Mouse (Mus musculus) embryonic facial prominence, embryonic 14.5 days (tissue): ENCODE measurements around the gene Smad3. TPM values are rescaled to one million over a fixed set of nuclear protein-coding genes. Genes with fewer than 3 reads are reported as not detected.

Source experiments
- ATAC-seq: fragments of 200-750 bp; cut with Nextera tagmentation; 2 replicates; pipeline ENCODE4 v1.8.0; 2017; ENCODE audit warnings: low read depth, moderate number of reproducible peaks, moderate TSS enrichment
- DNase-seq: peaks from one replicate; pipeline ENCODE4 v3.0.0-alpha.2; 2015; ENCODE audit warnings: low spot score
- H3K27ac ChIP-seq: fragments of 300-500 bp; sonication (generic); replicated peaks from 2 replicates; pipeline ENCODE4 v1.5.1; 2014; ENCODE audit warnings: low read depth, mild to moderate bottlenecking, low read length, moderate library complexity
- H3K27me3 ChIP-seq: fragments of 300-500 bp; sonication (generic); replicated peaks from 2 replicates; pipeline ENCODE4 v1.6.1; 2014; ENCODE audit warnings: low read length; ENCODE audit not compliant: control insufficient read depth, insufficient read depth
- H3K36me3 ChIP-seq: fragments of 300-500 bp; sonication (generic); 2 replicates; pipeline ENCODE4 v1.6.1; 2014; ENCODE audit warnings: low read length, mixed read lengths; ENCODE audit not compliant: control insufficient read depth, insufficient read depth
- H3K4me1 ChIP-seq: fragments of 300-500 bp; sonication (generic); 2 replicates; pipeline ENCODE4 v1.6.1; 2014; ENCODE audit warnings: antibody characterized with exemption, low read length; ENCODE audit not compliant: control insufficient read depth, insufficient read depth
- H3K4me2 ChIP-seq: fragments of 300-500 bp; sonication (generic); 2 replicates; pipeline ENCODE4 v1.6.1; 2014; ENCODE audit warnings: low read depth, mild to moderate bottlenecking, low read length, moderate library complexity, mixed read lengths
- H3K4me3 ChIP-seq: fragments of 300-500 bp; sonication (generic); 2 replicates; pipeline ENCODE4 v1.5.1; 2014; ENCODE audit warnings: low read depth, mild to moderate bottlenecking, low read length
- H3K9ac ChIP-seq: fragments of 300-500 bp; sonication (generic); 2 replicates; pipeline ENCODE4 v1.6.1; 2014; ENCODE audit warnings: low read depth, mild to moderate bottlenecking, low read length, moderate library complexity, mixed read lengths
- H3K9me3 ChIP-seq: fragments of 300-500 bp; sonication (generic); 2 replicates; pipeline ENCODE4 v1.6.1; 2016; ENCODE audit warnings: low read length; ENCODE audit not compliant: control insufficient read depth
- WGBS: fragments of 180-500 bp; shearing (Covaris S2); extraction: QIAGEN DNeasy Blood & Tissue Kit; methylation state at CpG from one replicate; pipeline ENCODE4 v1.1.7; 2014; 5-methylcytosine and 5-hydroxymethylcytosine counted together
- polyA plus RNA-seq: library from polyadenylated mRNA; unstranded; fragments of >200 nt; fragmentation: Nextera tagmentation; extraction: Ambion mirVana; gene quantifications from 2 replicates; pipeline ENCODE4 v1.2.1, GENCODE M21; 2014

The Smad3 gene
- polyA plus RNA-seq, 1 experiment from 2014 or later = 17.0 TPM

GRCm38 (mm10) chr9:63754039-63754438 lies 3.8 kb downstream of the Smad3 start:
- peak overlapping the region; percentile 80; the same call in 1 of the 2 replicates for H3K4me3 ChIP-seq
- H3K27ac ChIP-seq = no peak overlapping the region
- ATAC-seq = no peak
- 0 out of 2 replicates have a peak, but pooled peaks cover 4% of the 10 kb centered on the region for H3K36me3 ChIP-seq
- no peak for DNase-seq
- WGBS = 66% methylated on average over 5 of the region's 5 CpGs
- peaks cover 58% of the 10 kb centered on the region for H3K4me1 ChIP-seq
- no peaks in the 10 kb centered on the region for H3K27me3 ChIP-seq
- H3K9ac ChIP-seq = no peak overlapping the region
- H3K4me2 ChIP-seq = peak overlapping the region; percentile 89
- H3K9me3 ChIP-seq = no peaks in the 10 kb centered on the region

- Histone ChIP-seq H3K4me1 (peaks cover 56% of the 10 kb centered on the region), H3K27ac (no peak overlapping the region), H3K27me3 (no peaks in the 10 kb centered on the region), H3K4me3 (no peak overlapping the region), H3K4me2 (no peak overlapping the region), H3K9me3 (no peaks in the 10 kb centered on the region), H3K36me3 (0 out of 2 replicates have a peak, but pooled peaks cover 4% of the 10 kb centered on the region), H3K9ac (no peak overlapping the region)
- DNase-seq = no peak
- ATAC-seq = no peak
- 76% methylated on average over 8 of the region's 8 CpGs for WGBS
These were observed 4.4 kb downstream of the Smad3 start for GRCm38 (mm10) chr9:63753359-63753758.

DNA sequence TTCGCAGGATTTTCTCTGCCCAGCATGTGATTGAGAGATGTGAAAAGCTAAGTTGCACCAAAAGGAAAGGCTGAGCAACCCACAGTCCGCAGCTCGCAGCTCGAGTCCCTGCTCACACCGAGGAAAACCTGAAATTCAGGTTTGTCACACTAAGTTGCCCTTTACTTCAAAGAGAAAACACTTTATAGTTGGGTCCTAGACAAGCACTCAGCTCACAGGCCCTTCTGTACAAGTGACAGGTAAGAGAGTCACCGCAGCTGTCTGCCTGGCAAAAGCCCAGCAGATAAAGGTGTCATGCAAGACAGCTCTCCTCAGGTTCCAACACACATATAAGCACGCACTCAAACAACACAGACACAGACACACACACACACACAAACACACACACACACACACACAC lies 5.2 kb downstream of the Smad3 start:
- no peak overlapping the region for H3K27ac ChIP-seq
- peaks cover 63% of the 10 kb centered on the region for H3K4me1 ChIP-seq
- H3K27me3 ChIP-seq = no peaks in the 10 kb centered on the region
- 0 out of 2 replicates have a peak, but pooled peaks cover 4% of the 10 kb centered on the region for H3K36me3 ChIP-seq
- H3K9ac ChIP-seq = no peak overlapping the region
- H3K9me3 ChIP-seq = no peaks in the 10 kb centered on the region
- peak overlapping the region; percentile 4; the same call in 1 of the 2 replicates for H3K4me2 ChIP-seq
- no peak for ATAC-seq
- WGBS = 66% methylated on average over 7 of the region's 7 CpGs
- no peak overlapping the region for H3K4me3 ChIP-seq
- peak; percentile 73 for DNase-seq

- WGBS = 65% methylated on average over 4 of the region's 4 CpGs
- no peak overlapping the region for H3K4me3 ChIP-seq
- H3K9me3 ChIP-seq = no peaks in the 10 kb centered on the region
- H3K27me3 ChIP-seq = no peaks in the 10 kb centered on the region
- H3K27ac ChIP-seq = no peak overlapping the region
- H3K9ac ChIP-seq = no peak overlapping the region
- no peak overlapping the region for H3K4me2 ChIP-seq
- H3K36me3 ChIP-seq = 0 out of 2 replicates have a peak, but pooled peaks cover 4% of the 10 kb centered on the region
- no peak for DNase-seq
- peaks cover 72% of the 10 kb centered on the region for H3K4me1 ChIP-seq
- no peak for ATAC-seq
These were observed 6.5 kb downstream of the Smad3 start for GRCm38 (mm10) chr9:63751325-63751724.

GRCm38 (mm10) chr9:63750360-63750974 lies 7.3 kb downstream of the Smad3 start:
- Histone ChIP-seq H3K4me1 (peaks cover 76% of the 10 kb centered on the region), H3K36me3 (0 out of 2 replicates have a peak, but pooled peaks cover 4% of the 10 kb centered on the region), H3K9ac (no peak overlapping the region), H3K27ac (no peak overlapping the region), H3K9me3 (no peaks in the 10 kb centered on the region), H3K27me3 (no peaks in the 10 kb centered on the region), H3K4me3 (no peak overlapping the region), H3K4me2 (no peak overlapping the region)
- DNase-seq (no peak), ATAC-seq (no peak)
- WGBS = 39% methylated on average over 10 of the region's 10 CpGs

DNA sequence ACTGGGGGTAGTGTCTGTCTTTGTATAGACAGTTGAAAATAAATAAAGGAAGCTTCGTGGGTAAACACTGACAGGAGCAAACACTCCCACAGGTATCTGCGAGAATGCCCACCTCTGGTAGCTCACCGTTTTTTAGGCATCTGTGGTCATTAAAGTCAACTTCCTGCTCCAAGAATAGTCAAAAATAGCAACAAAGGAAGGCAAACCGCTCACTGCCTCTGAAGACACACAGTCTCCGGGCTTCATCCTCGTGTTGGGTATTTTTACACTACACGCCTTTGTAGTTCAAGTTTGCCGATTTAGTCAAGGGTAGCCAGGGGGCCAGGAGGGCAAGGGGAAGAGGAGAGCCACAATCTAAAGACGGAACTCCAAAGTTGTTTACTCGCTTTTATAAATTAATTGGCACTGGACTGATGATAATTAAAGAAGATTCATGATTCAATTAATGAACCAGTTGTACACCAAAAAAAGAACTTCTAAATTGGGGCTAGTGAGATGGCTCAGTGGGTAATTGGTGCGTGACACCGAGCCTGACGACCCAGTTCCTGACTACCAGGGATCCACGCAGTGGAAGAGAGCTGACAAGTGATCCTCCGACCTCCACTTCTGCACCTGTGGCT lies 8.4 kb downstream of the Smad3 start:
- 0 out of 2 replicates have a peak overlapping the region, but pooled peaks have one; percentile 1 for H3K4me2 ChIP-seq
- DNase-seq = no peak
- H3K9ac ChIP-seq = no peak overlapping the region
- 0 out of 2 replicates have a peak, but pooled peaks cover 4% of the 10 kb centered on the region for H3K36me3 ChIP-seq
- H3K4me1 ChIP-seq = peaks cover 74% of the 10 kb centered on the region
- H3K9me3 ChIP-seq = no peaks in the 10 kb centered on the region
- 0 out of 2 replicates have a peak overlapping the region, but pooled peaks have one; percentile 46 for H3K27ac ChIP-seq
- WGBS = 40% methylated on average over 15 of the region's 15 CpGs
- ATAC-seq = no peak
- H3K4me3 ChIP-seq = no peak overlapping the region
- H3K27me3 ChIP-seq = no peaks in the 10 kb centered on the region

DNA sequence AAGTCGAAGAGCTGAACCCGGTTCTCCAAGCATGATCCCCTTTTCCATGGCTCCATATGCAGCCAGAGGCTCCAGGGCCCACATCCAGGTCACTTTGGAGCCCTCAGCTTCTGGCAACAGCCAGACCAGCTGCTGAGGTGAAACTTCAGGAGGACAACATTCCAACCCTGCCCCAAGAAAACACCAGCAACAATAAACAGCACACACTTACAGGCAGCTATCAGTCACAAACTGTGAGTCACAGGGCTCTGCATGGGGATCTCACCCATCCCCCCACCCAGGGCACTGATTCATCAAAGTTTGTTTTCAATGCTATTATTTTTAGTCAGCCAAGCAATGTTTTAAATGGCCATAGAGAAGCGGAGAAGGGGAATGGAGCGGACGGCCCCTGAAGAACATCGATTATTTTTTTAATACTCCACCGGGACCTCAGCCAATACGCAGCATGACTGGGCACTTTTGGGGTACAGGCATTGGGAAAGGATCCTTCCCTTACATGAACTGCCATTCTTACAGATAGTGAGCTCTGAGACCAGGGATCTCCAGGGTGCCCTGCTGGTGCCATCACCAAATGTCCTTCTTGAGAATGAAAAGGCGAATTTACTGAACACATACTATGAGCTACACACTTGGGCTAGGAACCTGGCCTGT lies 10.0 kb downstream of the Smad3 start:
- Histone ChIP-seq H3K4me2 (no peak overlapping the region), H3K9me3 (no peaks in the 10 kb centered on the region), H3K9ac (no peak overlapping the region), H3K4me1 (peaks cover 72% of the 10 kb centered on the region), H3K27me3 (no peaks in the 10 kb centered on the region), H3K36me3 (0 out of 2 replicates have a peak, but pooled peaks cover 4% of the 10 kb centered on the region), H3K27ac (no peak overlapping the region), H3K4me3 (no peak overlapping the region)
- WGBS = 78% methylated on average over 9 of the region's 9 CpGs
- ATAC-seq (no peak), DNase-seq (no peak)

GRCm38 (mm10) chr9:63746980-63747379 lies 10.8 kb downstream of the Smad3 start:
- WGBS = 88% methylated on average over 3 of the region's 3 CpGs
- no peak for DNase-seq

More at GRCm38 (mm10) chr9:63746980-63747379, 10.8 kb downstream of the Smad3 start:
- Histone ChIP-seq H3K4me1 (peaks cover 74% of the 10 kb centered on the region), H3K36me3 (0 out of 2 replicates have a peak, but pooled peaks cover 4% of the 10 kb centered on the region), H3K9ac (no peak overlapping the region), H3K9me3 (no peaks in the 10 kb centered on the region), H3K27ac (no peak overlapping the region), H3K4me2 (no peak overlapping the region), H3K27me3 (no peaks in the 10 kb centered on the region), H3K4me3 (no peak overlapping the region)
- no peak for ATAC-seq
